Mouse (Mus musculus) frontal cortex, postnatal 10 days (tissue): Measurements from ENCODE around the gene Gm13539.

Experiments used
- DNase-seq, 2 experiments: peaks; one replicate each; pipeline ENCODE4 v3.0.0; 2022; ENCODE audit warnings: low spot score in 2 of 2, mixed read lengths in 1 of 2

The Gm13539 gene

DNA sequence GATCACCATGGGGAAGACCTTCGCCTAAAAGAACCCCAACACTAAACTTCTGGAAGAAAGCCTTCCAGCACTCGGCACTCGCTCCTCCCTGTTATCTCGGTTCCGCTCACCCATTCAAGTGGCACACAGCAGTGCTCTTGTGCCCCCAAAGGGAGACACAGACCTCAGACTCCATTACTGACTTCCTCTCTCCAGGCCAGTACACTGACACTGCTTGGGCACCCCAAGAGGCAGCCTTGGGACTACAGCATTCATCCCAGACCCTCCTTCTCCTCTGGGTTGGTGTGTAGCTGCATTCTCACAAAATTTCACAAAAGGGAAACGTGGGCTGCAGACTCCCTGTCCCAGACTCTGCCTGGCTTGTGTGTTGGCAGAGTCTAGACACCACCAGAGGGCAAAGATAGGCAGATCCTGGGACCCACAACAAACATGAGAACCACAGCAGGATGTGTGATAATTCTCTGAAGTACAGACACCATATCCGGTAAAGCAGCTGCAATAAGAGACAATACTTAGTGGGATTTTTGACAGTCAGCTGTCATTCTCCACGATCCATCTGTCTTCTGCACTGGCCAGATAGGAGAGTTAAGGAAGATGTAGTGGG is 46.4 kb downstream of the Gm13539 start:
- DNase-seq = no peak

DNA sequence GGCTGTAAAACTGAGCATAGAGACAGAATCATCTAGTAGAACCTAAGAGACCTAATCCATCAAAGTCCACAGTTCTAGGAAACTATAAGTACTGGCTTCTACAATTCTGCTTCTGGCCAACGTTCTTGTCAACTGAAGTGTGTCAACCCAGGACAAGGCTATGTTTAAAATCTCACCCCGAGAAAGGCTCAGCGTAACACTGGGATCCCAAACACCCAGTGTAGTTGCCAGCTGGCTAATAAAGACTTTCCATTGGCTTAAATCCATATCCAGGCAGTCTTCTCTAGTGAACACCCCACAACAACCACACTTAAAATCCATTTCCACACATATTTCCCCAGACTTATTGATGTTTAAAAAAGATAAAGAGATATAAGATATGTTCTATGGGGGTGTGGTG is 48.7 kb downstream of the Gm13539 start:
- DNase-seq = no peak

DNA sequence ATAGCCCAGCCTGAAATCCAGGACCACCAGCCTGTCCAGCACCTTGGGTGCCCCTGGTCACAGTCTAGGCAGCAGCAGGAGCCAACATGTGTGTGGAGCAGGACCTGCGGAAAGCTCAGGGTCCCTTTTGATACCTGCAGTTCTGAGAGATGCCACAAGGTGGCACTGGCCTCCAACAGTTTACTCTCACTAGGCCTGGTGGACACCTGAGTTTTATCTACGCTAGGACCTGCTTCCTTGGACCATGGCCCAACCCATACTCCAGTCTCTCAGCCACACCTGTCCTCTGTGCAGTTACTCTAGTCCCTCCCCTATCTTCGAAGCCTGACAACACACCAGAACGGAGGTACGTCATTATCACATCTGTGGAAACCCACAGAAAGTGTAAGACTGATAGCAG is 54.2 kb downstream of the Gm13539 start:
- peak in 1 of 2 experiments; percentile 72 for DNase-seq
